Mouse (Mus musculus): ENCODE measurements around the gene Mfsd4b1. TPM values are rescaled to one million over a fixed set of nuclear protein-coding genes. Genes with fewer than 3 reads are reported as not detected.

The Mfsd4b1 gene
- polyA plus RNA-seq, 1 experiment from 2014 or later = 12.0 TPM

GRCm38 (mm10) chr10:39977346-39977745, 47.7 kb downstream of the Mfsd4b1 start:
- no peaks in the 10 kb centered on the region for H3K4me1 ChIP-seq (ENCODE audit: insufficient read depth, low read length)
- H3K9ac ChIP-seq (replicated peaks; ENCODE audit: low read length) = no peak overlapping the region
- no peak overlapping the region for H3K4me3 ChIP-seq (ENCODE audit: low read length)
- no peak for ATAC-seq (ENCODE audit: low FRiP score, low TSS enrichment)
- peaks cover 4% of the 10 kb centered on the region; the same call in 1 of the 2 replicates for H3K36me3 ChIP-seq (ENCODE audit: insufficient read depth, low read length)
- 92% methylated on average over 4 of the region's 4 CpGs for WGBS
- no peak overlapping the region for H3K27ac ChIP-seq (ENCODE audit: low read length)
- H3K9me3 ChIP-seq (ENCODE audit: low read length) = peaks cover 14% of the 10 kb centered on the region
- no peak overlapping the region for H3K4me2 ChIP-seq (replicated peaks; ENCODE audit: low read depth, low read length)
- no peaks in the 10 kb centered on the region for H3K27me3 ChIP-seq (ENCODE audit: insufficient read depth, low read length)

GRCm38 (mm10) chr10:39975771-39976170, 49.3 kb downstream of the Mfsd4b1 start:
- Histone ChIP-seq H3K4me1 (ENCODE audit: insufficient read depth, low read length) (no peaks in the 10 kb centered on the region), H3K36me3 (ENCODE audit: insufficient read depth, low read length) (peaks cover 4% of the 10 kb centered on the region; the same call in 1 of the 2 replicates), H3K4me2 (replicated peaks; ENCODE audit: low read depth, low read length) (no peak overlapping the region), H3K9ac (replicated peaks; ENCODE audit: low read length) (no peak overlapping the region), H3K27ac (ENCODE audit: low read length) (no peak overlapping the region), H3K4me3 (ENCODE audit: low read length) (no peak overlapping the region), H3K9me3 (ENCODE audit: low read length) (peaks cover 14% of the 10 kb centered on the region), H3K27me3 (ENCODE audit: insufficient read depth, low read length) (no peaks in the 10 kb centered on the region)
- WGBS = 58% methylated on average over 2 of the region's 2 CpGs
- ATAC-seq (ENCODE audit: low FRiP score, low TSS enrichment) = no peak

GRCm38 (mm10) chr10:39974982-39975381, 50.1 kb downstream of the Mfsd4b1 start:
- no peak for ATAC-seq (ENCODE audit: low FRiP score, low TSS enrichment)
- H3K4me3 ChIP-seq (ENCODE audit: low read length) = no peak overlapping the region
- peaks cover 14% of the 10 kb centered on the region for H3K9me3 ChIP-seq (ENCODE audit: low read length)
- no peak overlapping the region for H3K27ac ChIP-seq (ENCODE audit: low read length)
- H3K9ac ChIP-seq (replicated peaks; ENCODE audit: low read length) = no peak overlapping the region
- no peaks in the 10 kb centered on the region for H3K4me1 ChIP-seq (ENCODE audit: insufficient read depth, low read length)
- WGBS = 31% methylated on average over 11 of the region's 11 CpGs
- H3K36me3 ChIP-seq (ENCODE audit: insufficient read depth, low read length) = peaks cover 4% of the 10 kb centered on the region; the same call in 1 of the 2 replicates
- no peaks in the 10 kb centered on the region for H3K27me3 ChIP-seq (ENCODE audit: insufficient read depth, low read length)
- H3K4me2 ChIP-seq (replicated peaks; ENCODE audit: low read depth, low read length) = no peak overlapping the region

- no peak overlapping the region for H3K27ac ChIP-seq (ENCODE audit: low read length)
- H3K36me3 ChIP-seq (ENCODE audit: insufficient read depth, low read length) = no peaks in the 10 kb centered on the region
- no peaks in the 10 kb centered on the region for H3K9me3 ChIP-seq (ENCODE audit: low read length)
- H3K27me3 ChIP-seq (ENCODE audit: insufficient read depth, low read length) = no peaks in the 10 kb centered on the region
- ATAC-seq (ENCODE audit: low FRiP score, low TSS enrichment) = no peak
- WGBS = 84% methylated on average over 3 of the region's 3 CpGs
- H3K4me1 ChIP-seq (ENCODE audit: insufficient read depth, low read length) = no peaks in the 10 kb centered on the region
- H3K4me3 ChIP-seq (ENCODE audit: low read length) = no peak overlapping the region
- H3K4me2 ChIP-seq (replicated peaks; ENCODE audit: low read depth, low read length) = no peak overlapping the region
- H3K9ac ChIP-seq (replicated peaks; ENCODE audit: low read length) = no peak overlapping the region
These were observed 57.6 kb downstream of the Mfsd4b1 start for GRCm38 (mm10) chr10:39967512-39967911.

GRCm38 (mm10) chr10:39961906-39962305, 63.2 kb downstream of the Mfsd4b1 start:
- Histone ChIP-seq H3K9me3 (ENCODE audit: low read length) (no peaks in the 10 kb centered on the region), H3K27me3 (ENCODE audit: insufficient read depth, low read length) (no peaks in the 10 kb centered on the region; the same call in 1 of the 2 replicates), H3K4me3 (ENCODE audit: low read length) (no peak overlapping the region), H3K4me2 (replicated peaks; ENCODE audit: low read depth, low read length) (no peak overlapping the region), H3K4me1 (ENCODE audit: insufficient read depth, low read length) (peaks cover 5% of the 10 kb centered on the region; the same call in 1 of the 2 replicates), H3K27ac (ENCODE audit: low read length) (no peak overlapping the region), H3K9ac (replicated peaks; ENCODE audit: low read length) (no peak overlapping the region), H3K36me3 (ENCODE audit: insufficient read depth, low read length) (no peaks in the 10 kb centered on the region)
- 27% methylated on average over 1 of the region's 1 CpGs for WGBS
- ATAC-seq (ENCODE audit: low FRiP score, low TSS enrichment) = no peak

GRCm38 (mm10) chr10:39960441-39960822, 64.6 kb downstream of the Mfsd4b1 start:
- H3K27ac ChIP-seq (ENCODE audit: low read length) = no peak overlapping the region
- H3K9me3 ChIP-seq (ENCODE audit: low read length) = no peaks in the 10 kb centered on the region
- peak overlapping the region; percentile 92; the same call in 1 of the 2 replicates for H3K4me2 ChIP-seq (replicated peaks; ENCODE audit: low read depth, low read length)
- H3K4me3 ChIP-seq (ENCODE audit: low read length) = no peak overlapping the region
- no peak overlapping the region; the same call in 1 of the 2 replicates for H3K9ac ChIP-seq (replicated peaks; ENCODE audit: low read length)
- H3K4me1 ChIP-seq (ENCODE audit: insufficient read depth, low read length) = peaks cover 5% of the 10 kb centered on the region; the same call in 1 of the 2 replicates
- H3K27me3 ChIP-seq (ENCODE audit: insufficient read depth, low read length) = no peaks in the 10 kb centered on the region; the same call in 1 of the 2 replicates
- WGBS = 41% methylated on average over 11 of the region's 11 CpGs
- no peaks in the 10 kb centered on the region for H3K36me3 ChIP-seq (ENCODE audit: insufficient read depth, low read length)
- ATAC-seq (ENCODE audit: low FRiP score, low TSS enrichment) = peak; percentile 49; the same call in 1 of the 2 replicates

GRCm38 (mm10) chr10:39959761-39960440, 65.2 kb downstream of the Mfsd4b1 start, which contains the start of gene Mfsd4b3:
Gene Mfsd4b3, minus strand, starts transcription at chr10:39960153.
- peak; percentile 98 for ATAC-seq (ENCODE audit: low FRiP score, low TSS enrichment)
- Histone ChIP-seq H3K27me3 (ENCODE audit: insufficient read depth, low read length) (no peaks in the 10 kb centered on the region; the same call in 1 of the 2 replicates), H3K4me1 (ENCODE audit: insufficient read depth, low read length) (peaks cover 5% of the 10 kb centered on the region; the same call in 1 of the 2 replicates), H3K9ac (replicated peaks; ENCODE audit: low read length) (peak within 1 kb of the TSS; percentile 61), H3K4me2 (replicated peaks; ENCODE audit: low read depth, low read length) (peak within 1 kb of the TSS; percentile 92), H3K27ac (ENCODE audit: low read length) (peak within 1 kb of the TSS; percentile 72), H3K9me3 (ENCODE audit: low read length) (no peaks in the 10 kb centered on the region), H3K36me3 (ENCODE audit: insufficient read depth, low read length) (no peaks in the 10 kb centered on the region), H3K4me3 (ENCODE audit: low read length) (peak within 1 kb of the TSS; percentile 60)
- under 1% methylated on average over 38 of the region's 38 CpGs for WGBS

- Histone ChIP-seq H3K4me1 (ENCODE audit: insufficient read depth, low read length) (peaks cover 5% of the 10 kb centered on the region; the same call in 1 of the 2 replicates), H3K9ac (replicated peaks; ENCODE audit: low read length) (no peak overlapping the region), H3K4me2 (replicated peaks; ENCODE audit: low read depth, low read length) (no peak overlapping the region), H3K36me3 (ENCODE audit: insufficient read depth, low read length) (no peaks in the 10 kb centered on the region), H3K27ac (ENCODE audit: low read length) (no peak overlapping the region), H3K27me3 (ENCODE audit: insufficient read depth, low read length) (no peaks in the 10 kb centered on the region; the same call in 1 of the 2 replicates), H3K4me3 (ENCODE audit: low read length) (no peak overlapping the region), H3K9me3 (ENCODE audit: low read length) (no peaks in the 10 kb centered on the region)
- no peak for ATAC-seq (ENCODE audit: low FRiP score, low TSS enrichment)
- WGBS = 56% methylated on average over 4 of the region's 4 CpGs
These were observed 66.8 kb downstream of the Mfsd4b1 start for GRCm38 (mm10) chr10:39958266-39958665.

- Histone ChIP-seq H3K4me1 (ENCODE audit: insufficient read depth, low read length) (peaks cover 5% of the 10 kb centered on the region; the same call in 1 of the 2 replicates), H3K9ac (replicated peaks; ENCODE audit: low read length) (no peak overlapping the region), H3K27ac (ENCODE audit: low read length) (no peak overlapping the region), H3K27me3 (ENCODE audit: insufficient read depth, low read length) (no peaks in the 10 kb centered on the region; the same call in 1 of the 2 replicates), H3K4me3 (ENCODE audit: low read length) (no peak overlapping the region), H3K9me3 (ENCODE audit: low read length) (no peaks in the 10 kb centered on the region), H3K4me2 (replicated peaks; ENCODE audit: low read depth, low read length) (no peak overlapping the region), H3K36me3 (ENCODE audit: insufficient read depth, low read length) (no peaks in the 10 kb centered on the region)
- 62% methylated on average over 2 of the region's 2 CpGs for WGBS
- ATAC-seq (ENCODE audit: low FRiP score, low TSS enrichment) = no peak
These were observed 68.7 kb downstream of the Mfsd4b1 start for GRCm38 (mm10) chr10:39956340-39956878.

GRCm38 (mm10) chr10:39955163-39955562, 69.9 kb downstream of the Mfsd4b1 start:
- Histone ChIP-seq H3K4me2 (replicated peaks; ENCODE audit: low read depth, low read length) (no peak overlapping the region), H3K27ac (ENCODE audit: low read length) (no peak overlapping the region), H3K9ac (replicated peaks; ENCODE audit: low read length) (no peak overlapping the region), H3K36me3 (ENCODE audit: insufficient read depth, low read length) (no peaks in the 10 kb centered on the region), H3K27me3 (ENCODE audit: insufficient read depth, low read length) (no peaks in the 10 kb centered on the region; the same call in 1 of the 2 replicates), H3K9me3 (ENCODE audit: low read length) (no peaks in the 10 kb centered on the region), H3K4me3 (ENCODE audit: low read length) (no peak overlapping the region), H3K4me1 (ENCODE audit: insufficient read depth, low read length) (0 out of 2 replicates have a peak, but pooled peaks cover 2% of the 10 kb centered on the region)
- ATAC-seq (ENCODE audit: low FRiP score, low TSS enrichment) = no peak
- WGBS = 85% methylated on average over 2 of the region's 2 CpGs

All from kidney, embryonic 16.5 days (tissue).